ENCODE assay signal across 7 mouse cellular contexts in genomic region chr17:26561651-26562181, GRCm38 (mm10). TPM values are rescaled to one million over a fixed set of nuclear protein-coding genes. Genes with fewer than 3 reads are reported as not detected.
A peak's percentile ranks its signal among the peaks of the same experiment; 100 is the strongest.
DNase-seq lines count a peak whose midpoint lies in the region; ATAC-seq lines count a peak whose summit lies in the region.

Gene Dusp1 (minus strand): TSS chr17:26562128.

- 1% methylated on average over 24 of the region's 25 CpGs for WGBS in neural tube, embryonic 11.5 days
- WGBS in intestine, embryonic 15.5 days: 1% methylated on average over 25 of the region's 25 CpGs

- intact Hi-C loops in gastrocnemius, postnatal 14 days (cut with DNase I; ENCODE audit: low total_unique reads): no loop called here

- H3K27ac ChIP-seq in neural tube, embryonic 11.5 days (ENCODE audit: low read depth, low read length): peak within 1 kb of the TSS; percentile 65; the same call in 1 of the 2 replicates
- peak within 1 kb of the TSS; percentile 71 for H3K27ac ChIP-seq in intestine, embryonic 15.5 days

- peak within 1 kb of the TSS; percentile 67 for H3K4me3 ChIP-seq in neural tube, embryonic 11.5 days (ENCODE audit: low read depth, low read length)
- peak within 1 kb of the TSS; percentile 77 for H3K4me3 ChIP-seq in intestine, embryonic 15.5 days (replicated peaks)

- peak; percentile 81 for ATAC-seq in neural tube, embryonic 11.5 days (ENCODE audit: insufficient read depth, low FRiP score, low TSS enrichment)
- peak; percentile 74 for ATAC-seq in intestine, embryonic 15.5 days
- no peak for ATAC-seq in megakaryocyte progenitor cell, adult 5-6 weeks (replicated peaks; ENCODE audit: poor library complexity)

- H3K4me1 ChIP-seq in neural tube, embryonic 11.5 days (ENCODE audit: control insufficient read depth, insufficient read depth, low read length): peaks cover 11% of the 10 kb centered on the region
- H3K4me1 ChIP-seq in intestine, embryonic 15.5 days (replicated peaks): peaks cover 33% of the 10 kb centered on the region

- H3K4me2 ChIP-seq in neural tube, embryonic 11.5 days (ENCODE audit: low read depth): peak within 1 kb of the TSS; percentile 95
- peak within 1 kb of the TSS; percentile 75 for H3K4me2 ChIP-seq in intestine, embryonic 15.5 days (replicated peaks)

- H3K27me3 ChIP-seq in neural tube, embryonic 11.5 days (ENCODE audit: control insufficient read depth, insufficient read depth, low read length): no peaks in the 10 kb centered on the region
- no peaks in the 10 kb centered on the region for H3K27me3 ChIP-seq in intestine, embryonic 15.5 days (replicated peaks)

- 0 out of 2 replicates have a peak, but pooled peaks cover 2% of the 10 kb centered on the region for H3K36me3 ChIP-seq in neural tube, embryonic 11.5 days (ENCODE audit: control insufficient read depth, insufficient read depth, low read length)
- peaks cover 9% of the 10 kb centered on the region for H3K36me3 ChIP-seq in intestine, embryonic 15.5 days

- peak; percentile 24 for DNase-seq in neural tube, embryonic 11.5 days (ENCODE audit: low spot score)
- no peak for DNase-seq in neural tube, embryonic 10.5 days (ENCODE audit: extremely low spot score, low spot score)
- no peak for DNase-seq in adrenal gland, postnatal 4 days (ENCODE audit: low spot score in 2 of 2)
- DNase-seq in gastrocnemius, postnatal 14 days: no peak
- no peak for DNase-seq in right cerebral cortex, postnatal 10 days (ENCODE audit: low spot score in 2 of 2)

- peak within 1 kb of the TSS; percentile 87 for H3K9ac ChIP-seq in neural tube, embryonic 11.5 days (ENCODE audit: low read length)
- peak within 1 kb of the TSS; percentile 79 for H3K9ac ChIP-seq in intestine, embryonic 15.5 days

- no peaks in the 10 kb centered on the region for H3K9me3 ChIP-seq in neural tube, embryonic 11.5 days (ENCODE audit: control insufficient read depth, low read length)
- H3K9me3 ChIP-seq in intestine, embryonic 15.5 days: no peaks in the 10 kb centered on the region

RNA-seq across cellular contexts. Expression of gene Dusp1, which starts in this region (rescaled TPM):
- 32.9 and 34.0 TPM in 2 replicates for polyA plus RNA-seq in neural tube, embryonic 11.5 days (2014; fragmentation: Nextera tagmentation; extraction: Ambion mirVana)
- total RNA-seq in adrenal gland, postnatal 4 days (2021): 10 to 100 TPM; 43.8 to 46.4 TPM
- 10 to 100 TPM; 30.8 to 77.9 TPM for total RNA-seq in gastrocnemius, postnatal 14 days (2021)
- polyA plus RNA-seq in intestine, embryonic 15.5 days (2015; fragmentation: Nextera tagmentation; extraction: Ambion mirVana): 14.3 and 15.1 TPM in 2 replicates
- total RNA-seq in megakaryocyte progenitor cell, adult 5-6 weeks (2015): 89.7 and 162 TPM in 2 replicates
- total RNA-seq in megakaryocyte progenitor cell, adult 5-6 weeks (2017): 16.1 and 29.6 TPM in 2 replicates
